Mouse (Mus musculus): ENCODE measurements around the gene Traf4. TPM values are rescaled to one million over a fixed set of nuclear protein-coding genes. Genes with fewer than 3 reads are reported as not detected.

Traf4 gene
- polyA plus RNA-seq, 1 experiment from 2014 or later = 101 TPM

GRCm38 (mm10) chr11:78129458-78129857 lies 35.9 kb downstream of the Traf4 start:
- TF ChIP-seq CTCF (IDR thresholded peaks at IDR 0.05) = no peak
- no peak for DNase-seq (ENCODE audit: low read depth, low spot score)
- POLR2A ChIA-PET = no interaction called here
- in situ Hi-C loops (cut with MboI; ENCODE audit: low pct_unique_long_range_greater_than_20kb) = no loop called here
- no peak for ATAC-seq
- no peaks in the 10 kb centered on the region for H3K27me3 ChIP-seq
- CTCF ChIA-PET = interaction anchor here (1.5 kb wide), 1 partner anchor 8 kb away, joined by 3 read pairs; no protein-coding TSS in a partner anchor

- TF ChIP-seq CTCF (IDR thresholded peaks at IDR 0.05) = no peak
Measured at GRCm38 (mm10) chr11:78126739-78127138, 38.6 kb downstream of the Traf4 start.

DNA sequence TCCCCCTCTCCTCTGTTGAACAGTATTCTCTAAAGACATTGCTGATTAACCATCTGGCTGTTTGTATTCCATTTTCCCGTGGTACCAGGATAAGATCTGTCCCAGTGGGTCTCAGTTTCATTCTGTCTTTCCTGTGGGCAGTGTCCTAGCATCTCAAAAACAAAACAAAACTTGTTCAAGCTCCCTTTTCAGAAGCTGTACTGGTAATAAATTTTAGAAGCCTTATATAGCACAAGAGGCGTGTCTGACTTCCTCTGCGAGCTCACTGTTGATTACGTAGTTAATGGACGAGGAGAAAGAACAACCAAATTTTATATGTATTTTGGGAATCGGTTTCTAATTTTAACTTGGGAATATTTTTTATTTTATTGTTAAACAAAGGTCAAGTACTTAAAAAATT lies 39.7 kb downstream of the Traf4 start:
- TF ChIP-seq CTCF (IDR thresholded peaks at IDR 0.05) = no peak
- ATAC-seq (no peak), DNase-seq (ENCODE audit: low read depth, low spot score) (no peak)
- no peaks in the 10 kb centered on the region for H3K27me3 ChIP-seq
- POLR2A ChIA-PET = interaction anchor here (1.5 kb wide), 1 partner anchor 18 kb away, joined by 3 read pairs; no protein-coding TSS in a partner anchor
- CTCF ChIA-PET = interaction anchor here (1.0 to 1.7 kb wide), 5 partner anchors 8 to 29 kb away, joined by 3 to 6 read pairs (median 4); no protein-coding TSS in a partner anchor
- in situ Hi-C loops (cut with MboI; ENCODE audit: low pct_unique_long_range_greater_than_20kb) = no loop called here

More at GRCm38 (mm10) chr11:78126739-78127138, 38.6 kb downstream of the Traf4 start:
- ATAC-seq (no peak), DNase-seq (ENCODE audit: low read depth, low spot score) (no peak)
- POLR2A ChIA-PET = no interaction called here
- no peaks in the 10 kb centered on the region for H3K27me3 ChIP-seq
- in situ Hi-C loops (cut with MboI; ENCODE audit: low pct_unique_long_range_greater_than_20kb) = no loop called here
- CTCF ChIA-PET = interaction anchor here (1.1 kb wide), 1 partner anchor 30 kb away, joined by 3 read pairs; no protein-coding TSS in a partner anchor

DNA sequence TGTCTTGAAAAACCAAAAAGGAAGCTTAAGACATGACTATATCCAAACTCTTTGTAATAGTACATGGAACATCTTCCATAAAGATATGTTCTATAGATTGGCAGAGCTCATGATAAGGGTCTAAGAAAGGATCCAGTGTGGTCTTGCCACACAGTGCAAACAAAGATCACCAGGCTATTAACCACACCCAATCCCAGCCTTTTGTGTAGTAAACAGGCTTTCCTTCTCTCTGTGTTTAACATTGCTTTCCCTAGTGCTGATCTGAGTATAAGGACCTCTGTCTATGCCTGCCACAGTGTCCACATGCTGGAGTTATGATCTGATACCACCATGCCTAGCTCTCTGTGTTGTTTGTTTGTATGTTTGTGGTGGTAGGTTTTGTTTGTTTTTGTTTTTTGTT lies 41.6 kb downstream of the Traf4 start:
- POLR2A ChIA-PET = no interaction called here
- in situ Hi-C loops (cut with MboI; ENCODE audit: low pct_unique_long_range_greater_than_20kb) = no loop called here
- CTCF ChIA-PET = interaction anchor here (1.0 to 1.5 kb wide), 3 partner anchors 10 to 35 kb away, joined by 3 to 7 read pairs (median 5); no protein-coding TSS in a partner anchor

GRCm38 (mm10) chr11:78122815-78123214 lies 42.6 kb downstream of the Traf4 start:
- H3K27me3 ChIP-seq = no peaks in the 10 kb centered on the region
- ATAC-seq (no peak), DNase-seq (ENCODE audit: low read depth, low spot score) (no peak)
- POLR2A ChIA-PET = no interaction called here
- in situ Hi-C loops (cut with MboI; ENCODE audit: low pct_unique_long_range_greater_than_20kb) = no loop called here
- no peak for TF ChIP-seq CTCF (IDR thresholded peaks at IDR 0.05)
- CTCF ChIA-PET = interaction anchor here (1.5 kb wide), 2 partner anchors 23 to 36 kb away, joined by 3 to 5 read pairs; no protein-coding TSS in a partner anchor

More for the DNA sequence above, 41.6 kb downstream of the Traf4 start:
- no peaks in the 10 kb centered on the region for H3K27me3 ChIP-seq
- TF ChIP-seq CTCF (IDR thresholded peaks at IDR 0.05) = no peak
- DNase-seq (ENCODE audit: low read depth, low spot score) (no peak), ATAC-seq (no peak)

DNA sequence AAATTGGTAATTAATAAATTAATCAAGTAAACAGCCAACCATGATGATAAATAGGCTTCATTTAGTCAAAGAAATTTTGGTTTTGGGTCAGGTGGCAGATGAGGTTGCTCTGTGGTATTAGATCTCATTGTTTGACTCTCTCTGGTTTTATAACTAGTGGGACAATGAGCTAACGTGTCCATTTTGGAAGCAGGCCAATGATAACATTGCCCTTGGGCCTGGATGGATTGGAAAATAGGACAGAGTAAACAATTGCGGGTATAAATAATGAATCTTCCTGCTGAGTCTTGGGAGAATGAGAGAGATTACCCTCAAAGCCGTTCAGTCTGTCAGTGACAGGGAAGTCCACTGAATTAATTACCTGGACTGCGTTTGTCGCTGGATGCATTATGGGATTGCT lies 44.2 kb downstream of the Traf4 start:
- TF ChIP-seq CTCF (IDR thresholded peaks at IDR 0.05) = no peak
- POLR2A ChIA-PET = no interaction called here
- in situ Hi-C loops (cut with MboI; ENCODE audit: low pct_unique_long_range_greater_than_20kb) = no loop called here
- ATAC-seq (no peak), DNase-seq (ENCODE audit: low read depth, low spot score) (peak; percentile 71)
- CTCF ChIA-PET = interaction anchor here (1.2 to 1.4 kb wide), 3 partner anchors 9 to 31 kb away, joined by 3 read pairs; no protein-coding TSS in a partner anchor
- H3K27me3 ChIP-seq = no peaks in the 10 kb centered on the region

- in situ Hi-C loops (cut with MboI; ENCODE audit: low pct_unique_long_range_greater_than_20kb) = no loop called here
- CTCF ChIA-PET = interaction anchor here (1.1 kb wide), 1 partner anchor 9 kb away, joined by 3 read pairs; no protein-coding TSS in a partner anchor
- no peak for TF ChIP-seq CTCF (IDR thresholded peaks at IDR 0.05)
- POLR2A ChIA-PET = interaction anchor here (0.6 kb wide), 1 partner anchor 24 kb away, joined by 4 read pairs; no protein-coding TSS in a partner anchor
- DNase-seq (ENCODE audit: low read depth, low spot score) (no peak), ATAC-seq (no peak)
- no peaks in the 10 kb centered on the region for H3K27me3 ChIP-seq
Measured at GRCm38 (mm10) chr11:78119898-78120297, 45.5 kb downstream of the Traf4 start.

GRCm38 (mm10) chr11:78118467-78118866 lies 46.9 kb downstream of the Traf4 start:
- ChIA-PET POLR2A (no interaction called here), CTCF (interaction anchor here (0.6 kb wide), 1 partner anchor 34 kb away, joined by 3 read pairs; no protein-coding TSS in a partner anchor)
- no peak for ATAC-seq
- in situ Hi-C loops (cut with MboI; ENCODE audit: low pct_unique_long_range_greater_than_20kb) = no loop called here
- H3K27me3 ChIP-seq = no peaks in the 10 kb centered on the region
- no peak for DNase-seq (ENCODE audit: low read depth, low spot score)
- TF ChIP-seq CTCF (IDR thresholded peaks at IDR 0.05) = no peak

GRCm38 (mm10) chr11:78116146-78116410 lies 49.3 kb downstream of the Traf4 start:
- no peak for DNase-seq (ENCODE audit: low read depth, low spot score)
- ChIA-PET CTCF (interaction anchor here (1.0 to 2.4 kb wide), 3 partner anchors 9 to 55 kb away, joined by 3 to 6 read pairs (median 3); no protein-coding TSS in a partner anchor), POLR2A (no interaction called here)
- in situ Hi-C loops (cut with MboI; ENCODE audit: low pct_unique_long_range_greater_than_20kb) = no loop called here
- ATAC-seq = no peak
- no peaks in the 10 kb centered on the region for H3K27me3 ChIP-seq
- no peak for TF ChIP-seq CTCF (IDR thresholded peaks at IDR 0.05)

DNA sequence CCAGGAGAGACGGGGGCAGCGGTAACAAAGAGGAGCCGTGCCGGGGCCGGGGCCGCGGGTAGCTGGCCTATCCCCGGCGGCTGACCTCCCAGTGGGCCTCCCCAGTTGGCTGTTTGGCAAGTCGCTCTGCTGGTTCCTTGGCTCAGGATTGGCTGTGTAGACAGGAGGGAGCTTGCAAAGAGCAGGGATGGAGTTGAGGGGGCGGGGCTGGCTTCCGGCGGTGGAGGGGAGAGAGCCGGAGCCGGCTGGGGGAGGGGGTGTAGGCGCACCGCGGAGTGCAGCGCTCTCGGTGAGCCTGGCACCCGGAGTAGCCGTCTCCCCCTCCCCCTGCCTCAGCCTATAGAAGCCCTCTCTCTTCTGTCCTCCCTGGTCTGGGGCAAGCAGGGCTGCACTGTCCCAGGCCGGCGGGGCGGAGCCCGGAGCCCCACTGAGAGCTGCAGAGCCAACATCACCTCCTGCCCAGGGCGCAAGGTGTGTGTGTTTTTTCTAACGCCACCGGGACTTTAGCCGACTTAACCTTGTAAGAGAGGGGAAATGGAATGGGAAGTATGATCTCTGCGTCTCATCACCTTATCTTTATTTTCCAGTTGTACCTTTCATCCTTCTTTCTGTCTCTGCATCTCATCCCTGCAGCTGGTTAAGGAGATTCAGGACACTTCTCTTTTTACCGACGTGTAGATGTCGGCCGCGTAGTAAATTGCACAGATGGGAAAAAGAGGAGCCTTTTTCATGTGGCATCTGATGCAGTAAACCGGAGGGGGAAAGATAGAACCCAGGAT lies 49.8 kb downstream of the Traf4 start:
- no peak for TF ChIP-seq CTCF (IDR thresholded peaks at IDR 0.05)
- POLR2A ChIA-PET = interaction anchor here (0.6 to 0.8 kb wide), 2 partner anchors 26 to 65 kb away, joined by 3 to 5 read pairs; no protein-coding TSS in a partner anchor
- DNase-seq (ENCODE audit: low read depth, low spot score) = peak; percentile 71
- CTCF ChIA-PET = interaction anchor here (1.0 to 2.4 kb wide), 3 partner anchors 10 to 36 kb away, joined by 3 to 6 read pairs (median 3); no protein-coding TSS in a partner anchor
- in situ Hi-C loops (cut with MboI; ENCODE audit: low pct_unique_long_range_greater_than_20kb) = no loop called here
- peak; percentile 100 for ATAC-seq
- no peaks in the 10 kb centered on the region for H3K27me3 ChIP-seq
